Mouse (Mus musculus): Measurements from ENCODE around the gene Timm8a1. TPM values are rescaled to one million over a fixed set of nuclear protein-coding genes. Genes with fewer than 3 reads are reported as not detected.
"Not testable (repeated sequence)": the region's sequence is repeated elsewhere in the genome, so short reads cannot be mapped to it uniquely, and the experiment has no call there.

Timm8a1 gene
- total RNA-seq, 2 experiments from 2014 or later = 22.3 to 26.6 TPM

GRCm38 (mm10) chrX:134539795-134540194, 1.9 kb downstream of the Timm8a1 start:
- intact Hi-C loops (cut with DNase I); DNase-seq: not testable (repeated sequence)

GRCm38 (mm10) chrX:134533346-134533745, 8.3 kb downstream of the Timm8a1 start:
- intact Hi-C loops (cut with DNase I) = no loop called here

GRCm38 (mm10) chrX:134525260-134525659, 16.4 kb downstream of the Timm8a1 start:
- intact Hi-C loops (cut with DNase I) = no loop called here
- no peak for DNase-seq

More at GRCm38 (mm10) chrX:134533346-134533745, 8.3 kb downstream of the Timm8a1 start:
- no peak for DNase-seq

- DNase-seq = no peak
- intact Hi-C loops (cut with DNase I) = no loop called here
Measured at GRCm38 (mm10) chrX:134523772-134524171, 17.9 kb downstream of the Timm8a1 start.

- no peak for DNase-seq
- intact Hi-C loops (cut with DNase I) = no loop called here
Measured at GRCm38 (mm10) chrX:134509473-134509872, 32.2 kb downstream of the Timm8a1 start.

GRCm38 (mm10) chrX:134507977-134508376, 33.7 kb downstream of the Timm8a1 start:
- intact Hi-C loops (cut with DNase I) = no loop called here
- no peak for DNase-seq

- intact Hi-C loops (cut with DNase I) = no loop called here
- DNase-seq = no peak
Measured at GRCm38 (mm10) chrX:134500651-134501050, 41.0 kb downstream of the Timm8a1 start.

Other genes starting within 250 kb of the Timm8a1 start
- gene Tmem35a, start 246.6 kb downstream of the Timm8a1 start, total RNA-seq (2021) = 10 to 100 TPM in 1 of 2 experiments, 1 to 10 TPM in 1; 9.2 to 11.9 TPM
- 1 to 10 TPM; 1.2 to 1.5 TPM for gene Cenpi, start 233.8 kb downstream of the Timm8a1 start, total RNA-seq (2021)
- gene Drp2, start 137.3 kb downstream of the Timm8a1 start, total RNA-seq (2021) = under 1 TPM; 0.29 to 0.93 TPM
- gene Taf7l, start 65.4 kb downstream of the Timm8a1 start, total RNA-seq (2021) = not detected
- gene Btk, start 41.7 kb upstream of the Timm8a1 start, total RNA-seq (2021) = 1 to 10 TPM in 1 of 2 experiments, under 1 TPM in 1; 0.88 to 1.5 TPM
- 100 to 1,000 TPM; 131 to 137 TPM for gene Rpl36a, start 43.8 kb upstream of the Timm8a1 start, total RNA-seq (2021)
- 1 to 10 TPM; 1.7 to 1.9 TPM for gene Gla, start 59.3 kb upstream of the Timm8a1 start, total RNA-seq (2021)
- gene Hnrnph2, start 59.3 kb upstream of the Timm8a1 start, total RNA-seq (2021) = 10 to 100 TPM; 75.7 to 76.5 TPM
- gene Armcx4, start 144.7 kb upstream of the Timm8a1 start, total RNA-seq (2021) = 10 to 100 TPM; 11.7 to 12.1 TPM
- gene Armcx1, start 176.1 kb upstream of the Timm8a1 start, total RNA-seq (2021) = 1 to 10 TPM; 7.4 to 7.8 TPM
- 1 to 10 TPM; 1.7 to 2.5 TPM for gene Armcx6, start 209.6 kb upstream of the Timm8a1 start, total RNA-seq (2021)
- gene Armcx3, start 214.7 kb upstream of the Timm8a1 start, total RNA-seq (2021) = 10 to 100 TPM; 27.2 to 29.0 TPM